Mouse (Mus musculus) activated CD4-positive, CD25-positive, alpha-beta regulatory T cell, adult 4 months (primary cell): ENCODE results near the gene Clcn3. TPM values are rescaled to one million over a fixed set of nuclear protein-coding genes. Genes with fewer than 3 reads are reported as not detected.

Source experiments
- ATAC-seq: one replicate; pipeline ENCODE4 v1.8.0; 2017
- polyA plus RNA-seq, 2 experiments: library from polyadenylated mRNA; unstranded; fragments of 100-300 nt; shearing (Covaris generic); gene quantifications; one replicate each; pipeline ENCODE4 v1.2.1; 2017

The Clcn3 gene
- polyA plus RNA-seq, 2 experiments from 2014 or later: 19.1 to 22.9 TPM

GRCm38 (mm10) chr8:60868236-60868965 lies 114.7 kb downstream of the Clcn3 start:
- no peak for ATAC-seq

- no peak for ATAC-seq
Observed at GRCm38 (mm10) chr8:60867468-60868115, 115.5 kb downstream of the Clcn3 start.

DNA sequence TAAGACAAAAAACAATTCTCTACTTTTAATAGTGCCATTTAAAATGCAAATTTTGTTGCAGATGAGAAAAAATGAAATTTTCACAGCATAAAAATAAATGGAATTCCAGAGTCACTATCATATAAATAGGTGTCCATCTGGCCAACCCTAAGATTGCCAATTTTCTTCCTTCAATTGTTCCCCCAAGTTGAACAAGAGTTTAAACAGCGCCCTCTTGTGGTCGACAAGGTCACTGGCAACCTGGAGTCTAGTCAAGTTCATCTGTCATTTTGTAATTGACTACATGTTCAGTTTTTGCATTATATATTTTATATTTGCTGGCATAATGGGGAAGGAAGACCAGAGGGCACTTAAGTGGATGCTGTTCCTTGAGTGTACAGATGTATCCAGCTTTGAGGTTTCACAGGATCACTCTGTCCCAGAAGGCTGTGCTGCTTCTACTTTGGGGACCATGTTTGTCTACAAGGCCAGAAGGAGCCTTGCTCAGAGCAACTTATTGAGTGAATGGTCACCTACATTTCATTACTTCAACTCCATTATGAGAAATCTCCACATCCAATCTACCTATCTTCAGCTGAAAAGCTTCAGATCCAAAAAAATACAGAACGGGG lies 117.5 kb downstream of the Clcn3 start:
- ATAC-seq: peak; percentile 40

DNA sequence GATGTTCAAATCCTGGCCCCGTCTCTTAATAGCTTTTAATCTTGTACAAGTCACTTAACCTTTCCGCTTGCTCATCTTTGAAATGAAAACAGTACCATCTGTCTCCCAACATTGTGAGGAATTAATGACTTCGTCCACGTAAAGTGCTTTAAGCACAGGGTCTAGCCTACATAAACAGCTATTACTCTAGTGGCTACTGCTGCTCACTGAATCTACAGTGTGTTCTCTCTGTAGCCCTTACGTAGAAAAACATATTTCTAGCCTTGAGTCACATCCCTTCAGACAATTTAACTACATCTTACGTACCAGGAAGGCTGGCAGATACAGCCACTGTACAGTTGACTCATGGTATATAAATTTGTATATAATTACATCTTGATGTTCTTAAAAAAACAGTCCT lies 118.2 kb downstream of the Clcn3 start:
- ATAC-seq: no peak

GRCm38 (mm10) chr8:60861783-60862182 lies 121.3 kb downstream of the Clcn3 start:
- ATAC-seq: no peak

GRCm38 (mm10) chr8:60860749-60861148 lies 122.4 kb downstream of the Clcn3 start:
- no peak for ATAC-seq

Other genes with a start within 250 kb of the Clcn3 start
- 10 to 100 TPM; 55.4 to 56.7 TPM for gene Hpf1, start 92.9 kb downstream of the Clcn3 start, polyA plus RNA-seq
- gene Nek1, start 9.9 kb upstream of the Clcn3 start, polyA plus RNA-seq: 1 to 10 TPM; 6.8 to 7.0 TPM
- gene Sh3rf1, start 240.6 kb upstream of the Clcn3 start, polyA plus RNA-seq: 1 to 10 TPM; 5.6 to 6.5 TPM